Mouse (Mus musculus) left cerebral cortex, adult 18-20 months (tissue): Measurements from ENCODE around the gene Cnnm3. TPM values are rescaled to one million over a fixed set of nuclear protein-coding genes. Genes with fewer than 3 reads are reported as not detected.
A peak's percentile ranks its signal among the peaks of the same experiment; 100 is the strongest.

Source experiments
- DNase-seq, 2 experiments: peaks; one replicate each; pipeline ENCODE4 v3.0.0; 2021 to 2022; ENCODE audit warnings: low spot score in 2 of 2, mixed read lengths in 1 of 2
- total RNA-seq, 2 experiments: library from RNA; stranded (reverse); gene quantifications; 2 replicates each; pipeline ENCODE4 v1.2.3; 2021

Cnnm3 gene
- total RNA-seq, 2 experiments from 2014 or later, result 31.7 to 34.6 TPM

- DNase-seq, result peak in 1 of 2 experiments; percentile 22
These were observed 14.9 kb upstream of the Cnnm3 start for GRCm38 (mm10) chr1:36496719-36497118.

GRCm38 (mm10) chr1:36497312-36497711, 14.4 kb upstream of the Cnnm3 start:
- DNase-seq, result no peak

- DNase-seq, result peak; percentile 53 to 87
These were observed 10.4 kb upstream of the Cnnm3 start for GRCm38 (mm10) chr1:36501261-36501660.

GRCm38 (mm10) chr1:36508238-36508637, 3.4 kb upstream of the Cnnm3 start:
- DNase-seq, result no peak

GRCm38 (mm10) chr1:36512089-36512965, 660 bp downstream of the Cnnm3 start:
- peak; percentile 31 to 69 for DNase-seq

- DNase-seq, result no peak
These were observed 1.3 kb downstream of the Cnnm3 start for GRCm38 (mm10) chr1:36512966-36513280.

GRCm38 (mm10) chr1:36513310-36513709, 1.6 kb downstream of the Cnnm3 start:
- DNase-seq, result no peak

- no peak for DNase-seq
These were observed 2.1 kb downstream of the Cnnm3 start for GRCm38 (mm10) chr1:36513718-36514117.

GRCm38 (mm10) chr1:36518259-36518658, 6.6 kb downstream of the Cnnm3 start:
- DNase-seq, result no peak

- DNase-seq, result no peak
These were observed 8.0 kb downstream of the Cnnm3 start for GRCm38 (mm10) chr1:36519626-36520025.

- no peak for DNase-seq
These were observed 10.5 kb downstream of the Cnnm3 start for GRCm38 (mm10) chr1:36522210-36522609.

- DNase-seq, result no peak
These were observed 11.8 kb downstream of the Cnnm3 start for GRCm38 (mm10) chr1:36523332-36524013.

- DNase-seq, result no peak
These were observed 12.4 kb downstream of the Cnnm3 start for GRCm38 (mm10) chr1:36524058-36524457.

- no peak for DNase-seq
These were observed 14.1 kb downstream of the Cnnm3 start for GRCm38 (mm10) chr1:36525774-36526173.

- DNase-seq, result no peak
These were observed 15.2 kb downstream of the Cnnm3 start for GRCm38 (mm10) chr1:36526903-36527302.

GRCm38 (mm10) chr1:36528351-36528750, 16.7 kb downstream of the Cnnm3 start:
- no peak for DNase-seq

GRCm38 (mm10) chr1:36529274-36529673, 17.6 kb downstream of the Cnnm3 start:
- DNase-seq, result no peak

GRCm38 (mm10) chr1:36529875-36530274, 18.2 kb downstream of the Cnnm3 start:
- DNase-seq, result no peak

- no peak for DNase-seq
These were observed 18.8 kb downstream of the Cnnm3 start for GRCm38 (mm10) chr1:36530485-36530884.

GRCm38 (mm10) chr1:36530962-36531361, 19.3 kb downstream of the Cnnm3 start:
- DNase-seq, result no peak

GRCm38 (mm10) chr1:36531461-36531860, 19.8 kb downstream of the Cnnm3 start:
- DNase-seq, result no peak

- no peak for DNase-seq
These were observed 21.9 kb downstream of the Cnnm3 start for GRCm38 (mm10) chr1:36533546-36533945.
